Mouse (Mus musculus) forebrain, embryonic 15.5 days (tissue): ENCODE measurements around the gene Inpp4b. TPM values are rescaled to one million over a fixed set of nuclear protein-coding genes. Genes with fewer than 3 reads are reported as not detected.
"Not testable (repeated sequence)": the region's sequence is repeated elsewhere in the genome, so short reads cannot be mapped to it uniquely, and the experiment has no call there.

Experiments
- ATAC-seq: fragments of 200-750 bp; cut with Nextera tagmentation; replicated peaks from 2 replicates; pipeline ENCODE4 v1.8.0; 2017; ENCODE audit warnings: mild to moderate bottlenecking, moderate TSS enrichment, moderate library complexity
- H3K27ac ChIP-seq: fragments of 300-500 bp; sonication (generic); replicated peaks from 2 replicates; pipeline ENCODE4 v1.5.1; 2015; ENCODE audit warnings: mild to moderate bottlenecking, inconsistent platforms
- H3K27me3 ChIP-seq: fragments of 300-500 bp; sonication (generic); 2 replicates; pipeline ENCODE4 v1.6.1; 2015; ENCODE audit warnings: inconsistent platforms
- H3K36me3 ChIP-seq: fragments of 300-500 bp; sonication (generic); 2 replicates; pipeline ENCODE4 v1.6.1; 2015; ENCODE audit warnings: mild to moderate bottlenecking, inconsistent platforms
- H3K4me1 ChIP-seq: fragments of 300-500 bp; sonication (generic); 2 replicates; pipeline ENCODE4 v1.6.1; 2015; ENCODE audit warnings: inconsistent platforms
- H3K4me2 ChIP-seq: fragments of 300-500 bp; sonication (generic); replicated peaks from 2 replicates; pipeline ENCODE4 v1.6.1; 2015; ENCODE audit warnings: mild to moderate bottlenecking, inconsistent platforms
- H3K4me3 ChIP-seq: fragments of 300-500 bp; sonication (generic); 2 replicates; pipeline ENCODE4 v1.5.1; 2015; ENCODE audit warnings: mild to moderate bottlenecking, inconsistent platforms
- H3K9ac ChIP-seq: fragments of 300-500 bp; sonication (generic); replicated peaks from 2 replicates; pipeline ENCODE4 v1.6.1; 2015; ENCODE audit warnings: mild to moderate bottlenecking, inconsistent platforms
- H3K9me3 ChIP-seq: fragments of 300-500 bp; sonication (generic); 2 replicates; pipeline ENCODE4 v1.6.1; 2016; ENCODE audit warnings: inconsistent platforms
- WGBS: fragments of 180-500 bp; shearing (Covaris S2); methylation state at CpG from one replicate; pipeline ENCODE4 v1.1.7; 2015; ENCODE audit warnings: mixed read lengths; 5-methylcytosine and 5-hydroxymethylcytosine counted together
- polyA plus RNA-seq: library from polyadenylated mRNA; unstranded; fragments of >200 nt; fragmentation: Nextera tagmentation; extraction: Ambion mirVana; gene quantifications from 2 replicates; pipeline ENCODE4 v1.2.1, GENCODE M21; 2015

Inpp4b gene
- polyA plus RNA-seq, 1 experiment from 2014 or later, result 5.0 TPM

- Histone ChIP-seq H3K27ac (no peak overlapping the region), H3K4me1 (no peaks in the 10 kb centered on the region), H3K27me3 (no peaks in the 10 kb centered on the region), H3K9me3 (no peaks in the 10 kb centered on the region), H3K9ac (no peak overlapping the region), H3K4me3 (no peak overlapping the region), H3K36me3 (no peaks in the 10 kb centered on the region), H3K4me2 (no peak overlapping the region)
- ATAC-seq, result no peak
Measured at GRCm38 (mm10) chr8:81800792-81801191, 458.4 kb downstream of the Inpp4b start.

- no peaks in the 10 kb centered on the region for H3K9me3 ChIP-seq
- H3K27ac ChIP-seq, result no peak overlapping the region
- H3K9ac ChIP-seq, result no peak overlapping the region
- H3K4me3 ChIP-seq, result no peak overlapping the region
- H3K4me2 ChIP-seq, result no peak overlapping the region
- H3K36me3 ChIP-seq, result no peaks in the 10 kb centered on the region
- peak; percentile 88 for ATAC-seq
- H3K4me1 ChIP-seq, result no peaks in the 10 kb centered on the region
- no peaks in the 10 kb centered on the region for H3K27me3 ChIP-seq
Measured at GRCm38 (mm10) chr8:81806797-81807196, 464.4 kb downstream of the Inpp4b start.

- Histone ChIP-seq H3K9ac (no peak overlapping the region), H3K27me3 (no peaks in the 10 kb centered on the region), H3K36me3 (no peaks in the 10 kb centered on the region), H3K9me3 (no peaks in the 10 kb centered on the region), H3K4me1 (peaks cover 6% of the 10 kb centered on the region), H3K4me2 (no peak overlapping the region), H3K4me3 (no peak overlapping the region), H3K27ac (no peak overlapping the region)
- 72% methylated on average over 6 of the region's 6 CpGs for WGBS
- ATAC-seq, result no peak
Measured at GRCm38 (mm10) chr8:81807578-81807977, 465.2 kb downstream of the Inpp4b start.

GRCm38 (mm10) chr8:81808406-81808805 lies 466.1 kb downstream of the Inpp4b start:
- WGBS, result 59% methylated on average over 1 of the region's 1 CpGs
- H3K4me2 ChIP-seq, result no peak overlapping the region
- H3K27ac ChIP-seq, result no peak overlapping the region
- peaks cover 7% of the 10 kb centered on the region for H3K4me1 ChIP-seq
- no peaks in the 10 kb centered on the region for H3K27me3 ChIP-seq
- no peak overlapping the region for H3K4me3 ChIP-seq
- H3K36me3 ChIP-seq, result no peaks in the 10 kb centered on the region
- H3K9ac ChIP-seq, result no peak overlapping the region
- H3K9me3 ChIP-seq, result no peaks in the 10 kb centered on the region
- ATAC-seq, result no peak

GRCm38 (mm10) chr8:81809414-81809813 lies 467.1 kb downstream of the Inpp4b start:
- not testable (repeated sequence) for H3K27ac ChIP-seq, H3K9ac ChIP-seq, H3K36me3 ChIP-seq, H3K4me1 ChIP-seq, H3K27me3 ChIP-seq, ATAC-seq, H3K9me3 ChIP-seq, H3K4me3 ChIP-seq, H3K4me2 ChIP-seq

- Histone ChIP-seq H3K36me3 (no peaks in the 10 kb centered on the region), H3K27me3 (no peaks in the 10 kb centered on the region), H3K4me3 (no peak overlapping the region), H3K9ac (no peak overlapping the region; the same call in 1 of the 2 replicates), H3K27ac (peak overlapping the region; percentile 33; the same call in 1 of the 2 replicates), H3K4me2 (no peak overlapping the region), H3K4me1 (peaks cover 7% of the 10 kb centered on the region), H3K9me3 (no peaks in the 10 kb centered on the region)
- peak; percentile 76 for ATAC-seq
- WGBS, result 3% methylated on average over 3 of the region's 3 CpGs
Measured at GRCm38 (mm10) chr8:81812051-81812751, 469.8 kb downstream of the Inpp4b start.

GRCm38 (mm10) chr8:81814742-81815141 lies 472.4 kb downstream of the Inpp4b start:
- Histone ChIP-seq H3K4me1 (peaks cover 7% of the 10 kb centered on the region), H3K27me3 (no peaks in the 10 kb centered on the region), H3K4me3 (no peak overlapping the region), H3K27ac (no peak overlapping the region), H3K9me3 (no peaks in the 10 kb centered on the region), H3K9ac (no peak overlapping the region), H3K36me3 (no peaks in the 10 kb centered on the region), H3K4me2 (no peak overlapping the region)
- no peak for ATAC-seq
- WGBS, result 17% methylated on average over 3 of the region's 3 CpGs

- peaks cover 7% of the 10 kb centered on the region for H3K4me1 ChIP-seq
- WGBS, result 71% methylated on average over 4 of the region's 4 CpGs
- H3K4me2 ChIP-seq, result no peak overlapping the region
- no peak overlapping the region for H3K27ac ChIP-seq
- H3K9me3 ChIP-seq, result no peaks in the 10 kb centered on the region
- no peak overlapping the region for H3K4me3 ChIP-seq
- ATAC-seq, result no peak
- H3K9ac ChIP-seq, result no peak overlapping the region
- no peaks in the 10 kb centered on the region for H3K27me3 ChIP-seq
- no peaks in the 10 kb centered on the region for H3K36me3 ChIP-seq
Measured at GRCm38 (mm10) chr8:81815551-81815950, 473.2 kb downstream of the Inpp4b start.

GRCm38 (mm10) chr8:81823121-81823520 lies 480.8 kb downstream of the Inpp4b start:
- no peaks in the 10 kb centered on the region for H3K27me3 ChIP-seq
- H3K9me3 ChIP-seq, result no peaks in the 10 kb centered on the region
- no peak overlapping the region for H3K9ac ChIP-seq
- no peak overlapping the region for H3K27ac ChIP-seq
- no peaks in the 10 kb centered on the region for H3K4me1 ChIP-seq
- H3K4me3 ChIP-seq, result no peak overlapping the region
- H3K36me3 ChIP-seq, result no peaks in the 10 kb centered on the region
- no peak for ATAC-seq
- WGBS, result 95% methylated on average over 1 of the region's 1 CpGs
- H3K4me2 ChIP-seq, result no peak overlapping the region

GRCm38 (mm10) chr8:81824975-81825374 lies 482.6 kb downstream of the Inpp4b start:
- WGBS, result 43% methylated on average over 2 of the region's 2 CpGs
- no peaks in the 10 kb centered on the region for H3K36me3 ChIP-seq
- H3K4me1 ChIP-seq, result no peaks in the 10 kb centered on the region
- no peak overlapping the region for H3K9ac ChIP-seq
- no peak overlapping the region for H3K27ac ChIP-seq
- no peak for ATAC-seq
- no peaks in the 10 kb centered on the region for H3K9me3 ChIP-seq
- no peak overlapping the region for H3K4me2 ChIP-seq
- H3K27me3 ChIP-seq, result no peaks in the 10 kb centered on the region
- H3K4me3 ChIP-seq, result no peak overlapping the region

GRCm38 (mm10) chr8:81826406-81826805 lies 484.1 kb downstream of the Inpp4b start:
- no peak for ATAC-seq
- WGBS, result 83% methylated on average over 2 of the region's 2 CpGs
- H3K36me3 ChIP-seq, result no peaks in the 10 kb centered on the region

GRCm38 (mm10) chr8:81827306-81827913 lies 485.1 kb downstream of the Inpp4b start:
- Histone ChIP-seq H3K9me3 (no peaks in the 10 kb centered on the region), H3K4me3 (no peak overlapping the region), H3K27ac (no peak overlapping the region), H3K9ac (no peak overlapping the region), H3K4me2 (no peak overlapping the region), H3K27me3 (no peaks in the 10 kb centered on the region), H3K36me3 (no peaks in the 10 kb centered on the region), H3K4me1 (no peaks in the 10 kb centered on the region)
- WGBS, result 73% methylated on average over 2 of the region's 2 CpGs
- no peak for ATAC-seq

More at GRCm38 (mm10) chr8:81826406-81826805, 484.1 kb downstream of the Inpp4b start:
- no peak overlapping the region for H3K27ac ChIP-seq
- no peaks in the 10 kb centered on the region for H3K4me1 ChIP-seq
- H3K9ac ChIP-seq, result no peak overlapping the region
- H3K4me3 ChIP-seq, result no peak overlapping the region
- no peaks in the 10 kb centered on the region for H3K27me3 ChIP-seq
- no peak overlapping the region for H3K4me2 ChIP-seq
- no peaks in the 10 kb centered on the region for H3K9me3 ChIP-seq

GRCm38 (mm10) chr8:81831430-81831829 lies 489.1 kb downstream of the Inpp4b start:
- Histone ChIP-seq H3K36me3 (no peaks in the 10 kb centered on the region), H3K4me3 (no peak overlapping the region), H3K27me3 (no peaks in the 10 kb centered on the region), H3K4me2 (no peak overlapping the region), H3K9ac (no peak overlapping the region), H3K27ac (no peak overlapping the region), H3K4me1 (no peaks in the 10 kb centered on the region), H3K9me3 (no peaks in the 10 kb centered on the region)
- no peak for ATAC-seq
